Mouse (Mus musculus): Measurements from ENCODE around the gene Prkcb. TPM values are rescaled to one million over a fixed set of nuclear protein-coding genes. Genes with fewer than 3 reads are reported as not detected.

Prkcb gene
- polyA plus RNA-seq, 1 experiment from 2014 or later: 4.1 TPM

DNA sequence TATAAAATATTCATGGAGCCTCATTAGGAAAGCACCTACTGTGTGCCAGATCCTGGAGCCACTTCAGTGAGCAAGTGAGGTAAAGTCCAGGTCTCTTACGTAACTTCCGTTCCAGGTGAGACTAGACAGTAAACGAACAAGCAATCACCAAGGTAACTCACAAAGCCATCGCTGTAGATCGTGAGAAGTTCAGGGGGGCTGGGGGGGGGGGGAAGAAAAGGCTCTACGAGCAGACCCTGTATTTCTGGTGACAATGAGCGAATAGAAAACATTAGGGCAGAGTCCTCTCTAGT is 22.1 kb downstream of the Prkcb start:
- H3K4me2 ChIP-seq (ENCODE audit: low read depth, low read length): no peak overlapping the region
- no peak overlapping the region for H3K9ac ChIP-seq (ENCODE audit: low read depth, low read length)
- H3K27ac ChIP-seq (ENCODE audit: low read length): no peak overlapping the region
- no peak for ATAC-seq
- H3K4me3 ChIP-seq (ENCODE audit: low read length): no peak overlapping the region
- no peaks in the 10 kb centered on the region for H3K27me3 ChIP-seq (replicated peaks; ENCODE audit: control insufficient read depth, insufficient read depth, low read length)
- no peaks in the 10 kb centered on the region for H3K36me3 ChIP-seq (ENCODE audit: control insufficient read depth, insufficient read depth, low read length)
- H3K9me3 ChIP-seq (ENCODE audit: control insufficient read depth, low read length): no peaks in the 10 kb centered on the region
- no peaks in the 10 kb centered on the region for H3K4me1 ChIP-seq (ENCODE audit: control insufficient read depth, insufficient read depth, low read length)
- 79% methylated on average over 7 of the region's 7 CpGs for WGBS

GRCm38 (mm10) chr7:122313690-122314477 is 25.3 kb downstream of the Prkcb start:
- Histone ChIP-seq H3K4me2 (ENCODE audit: low read depth, low read length) (no peak overlapping the region), H3K27ac (ENCODE audit: low read length) (no peak overlapping the region), H3K4me1 (ENCODE audit: control insufficient read depth, insufficient read depth, low read length) (no peaks in the 10 kb centered on the region), H3K27me3 (replicated peaks; ENCODE audit: control insufficient read depth, insufficient read depth, low read length) (no peaks in the 10 kb centered on the region), H3K36me3 (ENCODE audit: control insufficient read depth, insufficient read depth, low read length) (no peaks in the 10 kb centered on the region), H3K4me3 (ENCODE audit: low read length) (no peak overlapping the region), H3K9ac (ENCODE audit: low read depth, low read length) (no peak overlapping the region), H3K9me3 (ENCODE audit: control insufficient read depth, low read length) (no peaks in the 10 kb centered on the region)
- ATAC-seq: no peak
- whole genome bisulfite sequencing: 90% methylated on average over 12 of the region's 12 CpGs

GRCm38 (mm10) chr7:122315720-122316331 is 27.3 kb downstream of the Prkcb start:
- H3K27me3 ChIP-seq (replicated peaks; ENCODE audit: control insufficient read depth, insufficient read depth, low read length): no peaks in the 10 kb centered on the region
- H3K9ac ChIP-seq (ENCODE audit: low read depth, low read length): no peak overlapping the region
- 82% methylated on average over 8 of the region's 8 CpGs for WGBS
- ATAC-seq: no peak
- no peak overlapping the region for H3K4me3 ChIP-seq (ENCODE audit: low read length)
- no peak overlapping the region for H3K27ac ChIP-seq (ENCODE audit: low read length)
- no peaks in the 10 kb centered on the region for H3K4me1 ChIP-seq (ENCODE audit: control insufficient read depth, insufficient read depth, low read length)
- no peak overlapping the region for H3K4me2 ChIP-seq (ENCODE audit: low read depth, low read length)
- H3K36me3 ChIP-seq (ENCODE audit: control insufficient read depth, insufficient read depth, low read length): no peaks in the 10 kb centered on the region
- no peaks in the 10 kb centered on the region for H3K9me3 ChIP-seq (ENCODE audit: control insufficient read depth, low read length)

DNA sequence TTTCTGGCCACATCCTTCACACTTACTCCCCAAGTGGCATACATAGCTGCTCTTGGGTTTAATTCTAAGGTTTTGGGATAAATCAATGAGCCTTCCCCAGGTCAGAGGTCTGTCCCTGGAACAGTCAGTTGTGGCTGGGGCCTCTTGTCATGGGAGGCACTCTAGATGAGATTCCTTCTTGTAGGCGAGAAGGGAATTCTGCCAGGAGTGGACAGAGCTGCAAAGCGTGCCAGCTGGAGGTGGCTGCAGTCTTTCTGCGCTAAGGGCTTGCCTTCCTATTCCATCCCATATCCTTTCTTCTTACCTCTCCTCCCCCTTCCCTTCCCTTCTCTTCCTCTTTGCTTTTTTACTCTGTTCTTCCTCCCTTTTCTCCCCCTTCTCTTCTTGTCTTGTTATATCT is 28.1 kb downstream of the Prkcb start:
- Histone ChIP-seq H3K4me1 (ENCODE audit: control insufficient read depth, insufficient read depth, low read length) (no peaks in the 10 kb centered on the region), H3K9ac (ENCODE audit: low read depth, low read length) (no peak overlapping the region), H3K4me2 (ENCODE audit: low read depth, low read length) (no peak overlapping the region), H3K27me3 (replicated peaks; ENCODE audit: control insufficient read depth, insufficient read depth, low read length) (no peaks in the 10 kb centered on the region), H3K9me3 (ENCODE audit: control insufficient read depth, low read length) (no peaks in the 10 kb centered on the region), H3K36me3 (ENCODE audit: control insufficient read depth, insufficient read depth, low read length) (no peaks in the 10 kb centered on the region), H3K27ac (ENCODE audit: low read length) (no peak overlapping the region), H3K4me3 (ENCODE audit: low read length) (no peak overlapping the region)
- WGBS: 76% methylated on average over 3 of the region's 3 CpGs
- ATAC-seq: no peak

GRCm38 (mm10) chr7:122317485-122317884 is 28.9 kb downstream of the Prkcb start:
- H3K9ac ChIP-seq (ENCODE audit: low read depth, low read length): no peak overlapping the region
- no peaks in the 10 kb centered on the region for H3K4me1 ChIP-seq (ENCODE audit: control insufficient read depth, insufficient read depth, low read length)
- no peaks in the 10 kb centered on the region for H3K27me3 ChIP-seq (replicated peaks; ENCODE audit: control insufficient read depth, insufficient read depth, low read length)
- no peak for ATAC-seq
- H3K9me3 ChIP-seq (ENCODE audit: control insufficient read depth, low read length): no peaks in the 10 kb centered on the region
- no peak overlapping the region for H3K4me2 ChIP-seq (ENCODE audit: low read depth, low read length)
- H3K36me3 ChIP-seq (ENCODE audit: control insufficient read depth, insufficient read depth, low read length): no peaks in the 10 kb centered on the region
- no peak overlapping the region for H3K27ac ChIP-seq (ENCODE audit: low read length)
- H3K4me3 ChIP-seq (ENCODE audit: low read length): no peak overlapping the region

- Histone ChIP-seq H3K4me1 (ENCODE audit: control insufficient read depth, insufficient read depth, low read length) (no peaks in the 10 kb centered on the region), H3K9ac (ENCODE audit: low read depth, low read length) (no peak overlapping the region), H3K4me3 (ENCODE audit: low read length) (no peak overlapping the region), H3K27me3 (replicated peaks; ENCODE audit: control insufficient read depth, insufficient read depth, low read length) (no peaks in the 10 kb centered on the region), H3K36me3 (ENCODE audit: control insufficient read depth, insufficient read depth, low read length) (no peaks in the 10 kb centered on the region), H3K9me3 (ENCODE audit: control insufficient read depth, low read length) (no peaks in the 10 kb centered on the region), H3K27ac (ENCODE audit: low read length) (no peak overlapping the region), H3K4me2 (ENCODE audit: low read depth, low read length) (no peak overlapping the region)
- 79% methylated on average over 9 of the region's 9 CpGs for WGBS
- ATAC-seq: no peak
Measured at GRCm38 (mm10) chr7:122319566-122319965, 31.0 kb downstream of the Prkcb start.

GRCm38 (mm10) chr7:122320843-122321544 is 32.4 kb downstream of the Prkcb start:
- no peaks in the 10 kb centered on the region for H3K9me3 ChIP-seq (ENCODE audit: control insufficient read depth, low read length)
- no peaks in the 10 kb centered on the region for H3K4me1 ChIP-seq (ENCODE audit: control insufficient read depth, insufficient read depth, low read length)
- H3K36me3 ChIP-seq (ENCODE audit: control insufficient read depth, insufficient read depth, low read length): no peaks in the 10 kb centered on the region
- H3K4me3 ChIP-seq (ENCODE audit: low read length): no peak overlapping the region
- WGBS: 95% methylated on average over 7 of the region's 7 CpGs
- no peak overlapping the region for H3K4me2 ChIP-seq (ENCODE audit: low read depth, low read length)
- H3K27ac ChIP-seq (ENCODE audit: low read length): no peak overlapping the region
- no peaks in the 10 kb centered on the region for H3K27me3 ChIP-seq (replicated peaks; ENCODE audit: control insufficient read depth, insufficient read depth, low read length)
- no peak overlapping the region for H3K9ac ChIP-seq (ENCODE audit: low read depth, low read length)
- no peak for ATAC-seq

DNA sequence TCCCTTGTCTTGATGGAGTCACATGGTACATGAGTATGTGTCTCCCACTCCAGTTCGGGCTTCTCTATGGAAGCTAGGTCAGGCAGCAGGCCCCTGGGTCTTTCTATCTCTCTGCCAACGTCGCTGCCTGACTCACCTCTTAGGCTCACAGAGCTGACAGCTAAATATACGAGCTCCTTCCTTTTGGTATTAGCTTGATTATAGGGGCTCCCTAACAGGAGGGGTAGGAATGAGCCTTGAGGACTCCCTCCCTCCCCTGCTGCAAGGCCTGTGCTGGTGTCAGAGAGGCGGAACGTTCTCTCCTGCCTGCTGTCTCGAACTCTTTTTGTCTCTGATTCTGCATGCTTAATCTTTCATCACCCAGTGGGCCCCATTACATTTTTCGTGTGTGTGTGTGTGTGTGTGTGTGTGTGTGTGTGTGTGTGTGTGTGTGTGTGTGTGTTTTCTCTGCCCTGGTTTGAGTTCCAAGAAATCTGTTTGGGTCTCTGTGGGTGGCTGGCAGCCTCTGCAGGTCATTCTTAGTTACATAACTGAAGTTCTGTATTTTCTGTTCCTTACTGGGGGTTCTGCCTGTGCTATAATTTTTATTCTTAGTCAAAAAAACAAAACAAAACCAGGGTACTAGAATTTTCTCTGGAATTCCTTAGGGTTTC is 33.6 kb downstream of the Prkcb start:
- no peaks in the 10 kb centered on the region for H3K9me3 ChIP-seq (ENCODE audit: control insufficient read depth, low read length)
- no peaks in the 10 kb centered on the region for H3K4me1 ChIP-seq (ENCODE audit: control insufficient read depth, insufficient read depth, low read length)
- no peaks in the 10 kb centered on the region for H3K36me3 ChIP-seq (ENCODE audit: control insufficient read depth, insufficient read depth, low read length)
- H3K4me3 ChIP-seq (ENCODE audit: low read length): no peak overlapping the region
- ATAC-seq: no peak
- H3K27ac ChIP-seq (ENCODE audit: low read length): no peak overlapping the region
- no peak overlapping the region for H3K4me2 ChIP-seq (ENCODE audit: low read depth, low read length)
- 63% methylated on average over 8 of the region's 8 CpGs for WGBS
- no peaks in the 10 kb centered on the region for H3K27me3 ChIP-seq (replicated peaks; ENCODE audit: control insufficient read depth, insufficient read depth, low read length)
- no peak overlapping the region for H3K9ac ChIP-seq (ENCODE audit: low read depth, low read length)

GRCm38 (mm10) chr7:122327942-122328341 is 39.4 kb downstream of the Prkcb start:
- H3K4me3 ChIP-seq (ENCODE audit: low read length): no peak overlapping the region
- no peaks in the 10 kb centered on the region for H3K4me1 ChIP-seq (ENCODE audit: control insufficient read depth, insufficient read depth, low read length)
- H3K27ac ChIP-seq (ENCODE audit: low read length): no peak overlapping the region
- no peaks in the 10 kb centered on the region for H3K9me3 ChIP-seq (ENCODE audit: control insufficient read depth, low read length)
- WGBS: 95% methylated on average over 3 of the region's 3 CpGs
- H3K27me3 ChIP-seq (replicated peaks; ENCODE audit: control insufficient read depth, insufficient read depth, low read length): no peaks in the 10 kb centered on the region
- no peak overlapping the region for H3K4me2 ChIP-seq (ENCODE audit: low read depth, low read length)
- no peak overlapping the region for H3K9ac ChIP-seq (ENCODE audit: low read depth, low read length)
- no peak for ATAC-seq
- H3K36me3 ChIP-seq (ENCODE audit: control insufficient read depth, insufficient read depth, low read length): no peaks in the 10 kb centered on the region
